Mouse (Mus musculus) embryonic facial prominence, embryonic 12.5 days (tissue): ENCODE measurements around the gene Pou2f1. TPM values are rescaled to one million over a fixed set of nuclear protein-coding genes. Genes with fewer than 3 reads are reported as not detected.

Source experiments
- ATAC-seq: fragments of 200-750 bp; cut with Nextera tagmentation; 2 replicates; pipeline ENCODE4 v1.8.0; 2017; ENCODE audit not compliant: insufficient number of reproducible peaks, insufficient read depth, low FRiP score, low TSS enrichment
- H3K27ac ChIP-seq: fragments of 300-500 bp; sonication (generic); 2 replicates; pipeline ENCODE4 v1.5.1; 2016; ENCODE audit warnings: mild to moderate bottlenecking
- H3K27me3 ChIP-seq: fragments of 300-500 bp; sonication (generic); 2 replicates; pipeline ENCODE4 v1.6.1; 2016; ENCODE audit warnings: mild to moderate bottlenecking, moderate library complexity
- H3K36me3 ChIP-seq: fragments of 300-500 bp; sonication (generic); 2 replicates; pipeline ENCODE4 v1.6.1; 2016; ENCODE audit warnings: mild to moderate bottlenecking
- H3K4me1 ChIP-seq: fragments of 300-500 bp; sonication (generic); 2 replicates; pipeline ENCODE4 v1.6.1; 2016
- H3K4me2 ChIP-seq: fragments of 300-500 bp; sonication (generic); replicated peaks from 2 replicates; pipeline ENCODE4 v1.6.1; 2016; ENCODE audit warnings: mild to moderate bottlenecking, moderate library complexity
- H3K4me3 ChIP-seq: fragments of 300-500 bp; sonication (generic); 2 replicates; pipeline ENCODE4 v1.5.1; 2016; ENCODE audit warnings: mild to moderate bottlenecking
- H3K9ac ChIP-seq: fragments of 300-500 bp; sonication (generic); 2 replicates; pipeline ENCODE4 v1.6.1; 2016; ENCODE audit warnings: mild to moderate bottlenecking, moderate library complexity
- H3K9me3 ChIP-seq: fragments of 300-500 bp; sonication (generic); 2 replicates; pipeline ENCODE4 v1.6.1; 2016; ENCODE audit warnings: mild to moderate bottlenecking, moderate library complexity
- WGBS: fragments of 180-500 bp; shearing (Covaris S2); methylation state at CpG from one replicate; pipeline ENCODE4 v1.1.7; 2016; 5-methylcytosine and 5-hydroxymethylcytosine counted together
- polyA plus RNA-seq: library from polyadenylated mRNA; unstranded; fragments of >200 nt; fragmentation: Nextera tagmentation; extraction: Ambion mirVana; gene quantifications from 2 replicates; pipeline ENCODE4 v1.2.1, GENCODE M21; 2016

Pou2f1 gene
- polyA plus RNA-seq, 1 experiment from 2014 or later: 17.0 TPM

DNA sequence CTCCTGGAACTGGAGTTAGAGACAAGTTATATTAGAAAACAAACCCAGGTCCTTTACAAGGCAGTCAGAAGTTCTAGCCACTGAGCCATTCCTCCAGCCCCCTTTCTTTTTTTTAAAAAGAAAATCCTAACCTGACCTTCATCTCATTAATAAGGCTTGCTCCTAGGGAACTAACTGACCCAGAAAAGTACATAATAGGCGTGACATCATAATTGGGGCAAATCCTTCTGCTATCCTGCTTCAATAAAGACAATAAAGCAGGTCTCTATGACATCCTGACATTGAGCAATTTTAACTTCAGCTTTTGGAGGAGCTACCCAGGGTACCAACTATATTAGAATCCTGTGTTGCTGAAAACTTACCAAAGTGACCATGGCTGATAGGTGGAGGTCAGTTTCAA is 98.9 kb downstream of the Pou2f1 start:
- no peak overlapping the region for H3K9ac ChIP-seq
- WGBS: 68% methylated on average over 1 of the region's 1 CpGs
- peaks cover 16% of the 10 kb centered on the region for H3K36me3 ChIP-seq
- no peak overlapping the region for H3K27ac ChIP-seq
- H3K4me1 ChIP-seq: no peaks in the 10 kb centered on the region
- no peak for ATAC-seq
- no peaks in the 10 kb centered on the region for H3K27me3 ChIP-seq
- H3K4me2 ChIP-seq: no peak overlapping the region
- H3K9me3 ChIP-seq: no peaks in the 10 kb centered on the region
- H3K4me3 ChIP-seq: no peak overlapping the region

DNA sequence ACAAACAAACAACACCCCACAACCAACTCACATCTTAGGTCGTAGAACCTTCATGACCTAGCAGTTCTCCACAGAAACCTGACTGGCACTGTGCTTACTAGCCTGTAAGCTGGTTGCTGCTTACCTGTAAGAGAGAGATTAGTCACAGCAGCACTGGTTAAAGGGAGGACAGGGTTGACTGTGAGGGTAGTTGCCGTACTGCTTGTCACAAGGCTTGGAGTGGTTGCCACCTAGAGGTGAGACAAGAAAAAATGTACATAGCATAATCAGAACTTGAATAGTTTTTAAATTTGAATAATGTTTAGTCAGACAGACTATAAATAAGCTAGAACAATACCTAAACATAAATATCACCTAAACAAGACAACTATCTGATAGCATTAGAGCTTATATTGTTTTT is 110.8 kb downstream of the Pou2f1 start:
- no peak overlapping the region for H3K4me2 ChIP-seq
- peaks cover 48% of the 10 kb centered on the region for H3K36me3 ChIP-seq
- H3K9me3 ChIP-seq: no peaks in the 10 kb centered on the region
- no peak for ATAC-seq
- 80% methylated on average over 2 of the region's 2 CpGs for WGBS
- H3K9ac ChIP-seq: no peak overlapping the region
- no peak overlapping the region for H3K4me3 ChIP-seq
- no peaks in the 10 kb centered on the region for H3K27me3 ChIP-seq
- no peak overlapping the region for H3K27ac ChIP-seq
- no peaks in the 10 kb centered on the region for H3K4me1 ChIP-seq

DNA sequence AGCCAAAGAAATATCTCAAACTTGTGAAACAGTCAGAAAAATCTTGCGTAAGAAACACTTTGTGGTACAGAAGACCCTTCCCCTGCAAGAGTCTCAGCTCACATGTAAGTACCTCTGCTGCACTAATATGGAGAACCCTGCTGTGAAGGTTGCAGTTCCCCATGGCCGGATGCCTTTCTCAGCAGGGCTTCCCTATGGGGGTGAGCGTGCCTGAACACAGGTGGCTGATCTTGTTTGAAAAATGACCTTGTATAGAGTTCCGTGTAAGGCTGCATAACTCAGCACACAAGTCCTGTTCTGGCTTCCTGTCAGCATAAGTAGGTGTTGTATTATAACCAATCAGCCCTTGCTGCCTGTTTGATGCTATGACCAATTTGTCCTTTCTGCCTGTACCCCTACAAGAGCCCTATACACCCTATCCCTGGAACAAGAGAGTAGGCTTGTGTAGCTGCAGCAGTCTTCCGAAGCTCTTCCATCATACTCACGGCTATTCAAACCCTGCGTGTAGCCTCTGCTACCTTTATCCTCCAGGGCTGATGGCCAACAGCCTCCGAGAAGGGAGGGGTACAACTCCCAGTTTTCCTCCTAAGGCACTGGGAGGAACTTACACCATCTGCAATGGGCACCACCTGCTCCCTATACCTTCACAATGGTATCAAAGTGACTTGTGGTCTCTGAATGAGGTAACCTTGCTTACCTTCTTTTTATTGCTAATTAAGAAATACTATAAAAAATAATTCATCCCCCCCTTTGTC is 120.2 kb downstream of the Pou2f1 start:
- Histone ChIP-seq H3K27me3 (no peaks in the 10 kb centered on the region), H3K4me3 (no peak overlapping the region), H3K4me1 (no peaks in the 10 kb centered on the region), H3K4me2 (no peak overlapping the region), H3K36me3 (peaks cover 16% of the 10 kb centered on the region), H3K9ac (no peak overlapping the region), H3K27ac (no peak overlapping the region), H3K9me3 (no peaks in the 10 kb centered on the region)
- 76% methylated on average over 8 of the region's 8 CpGs for WGBS
- ATAC-seq: no peak

DNA sequence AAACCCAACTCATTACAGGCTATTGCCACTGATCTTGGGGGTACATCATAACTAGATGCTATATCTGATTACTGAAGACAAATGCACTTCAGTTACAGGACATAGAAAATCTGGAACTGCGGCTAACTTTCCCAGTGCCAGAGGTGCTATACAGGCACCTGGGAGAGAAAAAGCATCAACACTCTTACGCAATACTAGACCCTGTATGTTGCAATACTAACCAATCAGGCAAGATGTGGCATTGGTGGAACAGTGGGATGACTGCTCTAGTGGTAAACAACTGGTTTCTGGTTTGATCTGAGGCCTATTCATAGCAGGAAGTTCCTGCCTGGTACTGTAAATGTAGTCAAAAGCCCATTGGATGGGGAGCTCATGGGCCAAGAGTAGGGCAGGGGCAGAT is 123.7 kb downstream of the Pou2f1 start:
- Histone ChIP-seq H3K36me3 (peaks cover 23% of the 10 kb centered on the region), H3K27me3 (no peaks in the 10 kb centered on the region), H3K4me2 (no peak overlapping the region), H3K9ac (no peak overlapping the region), H3K4me3 (no peak overlapping the region), H3K4me1 (no peaks in the 10 kb centered on the region), H3K9me3 (no peaks in the 10 kb centered on the region), H3K27ac (no peak overlapping the region)
- no peak for ATAC-seq
- WGBS: 96% methylated on average over 2 of the region's 2 CpGs

DNA sequence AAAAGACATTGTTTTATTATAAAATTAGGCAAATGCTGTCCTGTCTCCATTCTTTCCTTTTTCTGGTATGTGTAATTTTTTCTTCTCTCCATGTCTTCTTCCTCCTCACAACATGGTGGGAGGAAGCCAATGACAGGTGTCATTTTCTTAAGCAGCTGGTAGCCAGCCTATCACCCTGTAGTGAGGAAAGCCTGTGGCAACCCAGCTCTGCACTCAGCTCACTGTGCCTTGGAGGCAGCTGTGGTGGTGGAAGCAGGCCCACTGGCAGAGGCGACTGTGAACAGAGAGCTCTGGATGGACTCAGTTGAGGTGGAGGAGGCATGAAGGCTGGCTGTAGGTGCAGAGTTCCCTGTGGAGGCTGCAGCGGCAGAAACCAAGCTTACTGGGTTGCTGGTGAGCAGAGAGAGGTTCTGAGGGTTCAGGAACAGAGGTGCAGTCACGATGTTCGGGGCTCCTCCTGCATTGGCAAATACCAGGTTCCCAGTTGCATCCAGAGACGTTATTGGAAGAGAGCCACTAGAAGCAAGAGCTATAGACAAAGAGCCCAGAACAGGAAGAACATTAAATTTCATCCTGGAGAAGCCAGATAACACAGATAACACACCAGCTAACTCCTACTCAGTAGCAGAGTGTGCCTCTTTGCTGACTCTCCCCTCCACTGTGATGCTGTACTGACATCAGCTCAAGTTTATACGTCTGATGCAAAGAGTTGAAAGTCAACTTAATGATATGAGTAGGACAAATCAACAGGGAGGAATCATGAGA is 126.8 kb downstream of the Pou2f1 start:
- Histone ChIP-seq H3K36me3 (peaks cover 23% of the 10 kb centered on the region), H3K9ac (no peak overlapping the region), H3K4me1 (no peaks in the 10 kb centered on the region), H3K9me3 (no peaks in the 10 kb centered on the region), H3K4me3 (no peak overlapping the region), H3K27me3 (no peaks in the 10 kb centered on the region), H3K4me2 (no peak overlapping the region), H3K27ac (no peak overlapping the region)
- WGBS: 91% methylated on average over 6 of the region's 6 CpGs
- no peak for ATAC-seq

DNA sequence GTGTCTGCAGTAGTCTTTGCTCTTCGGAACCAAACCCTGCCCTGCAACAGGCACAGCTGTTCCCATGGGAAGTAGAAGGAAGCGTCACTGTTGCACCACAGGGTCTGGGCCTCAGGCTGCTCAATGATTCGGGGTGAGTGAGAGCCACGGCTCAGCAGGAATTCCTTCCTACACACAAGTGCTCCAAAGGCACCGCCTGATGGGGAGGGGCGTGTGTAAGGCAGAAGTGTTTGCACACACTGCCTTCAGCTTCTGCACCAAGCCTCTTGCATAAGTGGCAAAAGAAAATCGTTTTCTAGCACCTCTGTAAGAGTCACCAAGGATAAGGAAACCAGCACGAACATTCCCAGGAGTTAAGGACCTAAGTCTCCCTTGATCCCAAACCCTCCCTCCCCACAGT is 127.8 kb downstream of the Pou2f1 start:
- Histone ChIP-seq H3K4me3 (no peak overlapping the region), H3K9ac (no peak overlapping the region), H3K36me3 (peaks cover 18% of the 10 kb centered on the region), H3K27ac (no peak overlapping the region), H3K4me1 (no peaks in the 10 kb centered on the region), H3K4me2 (no peak overlapping the region), H3K27me3 (no peaks in the 10 kb centered on the region), H3K9me3 (no peaks in the 10 kb centered on the region)
- no peak for ATAC-seq
- WGBS: 46% methylated on average over 8 of the region's 8 CpGs

DNA sequence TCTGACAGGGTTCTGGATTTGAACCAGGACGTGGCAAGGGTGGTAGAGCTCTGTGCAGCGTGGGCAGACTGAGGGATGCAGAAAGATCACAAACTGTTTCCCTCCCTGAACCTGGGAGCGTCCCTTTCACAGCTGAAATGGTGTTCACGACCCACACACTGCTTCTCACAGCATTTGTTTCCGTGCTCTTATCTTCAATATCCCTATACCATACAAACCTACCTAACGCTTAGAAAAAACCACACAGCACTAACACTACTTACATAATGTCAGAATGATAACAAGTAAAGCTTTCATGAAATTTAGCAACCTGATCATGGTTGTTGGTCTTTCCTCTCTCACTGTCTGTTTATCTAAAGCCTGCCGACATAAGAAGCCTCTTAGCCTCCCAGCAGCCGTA is 133.8 kb downstream of the Pou2f1 start:
- ATAC-seq: no peak
- H3K27ac ChIP-seq: no peak overlapping the region
- H3K36me3 ChIP-seq: peaks cover 4% of the 10 kb centered on the region; the same call in 1 of the 2 replicates
- H3K9ac ChIP-seq: no peak overlapping the region
- H3K4me2 ChIP-seq: no peak overlapping the region
- no peak overlapping the region for H3K4me3 ChIP-seq
- no peaks in the 10 kb centered on the region for H3K9me3 ChIP-seq
- 82% methylated on average over 8 of the region's 8 CpGs for WGBS
- peaks cover 14% of the 10 kb centered on the region for H3K4me1 ChIP-seq
- H3K27me3 ChIP-seq: no peaks in the 10 kb centered on the region

DNA sequence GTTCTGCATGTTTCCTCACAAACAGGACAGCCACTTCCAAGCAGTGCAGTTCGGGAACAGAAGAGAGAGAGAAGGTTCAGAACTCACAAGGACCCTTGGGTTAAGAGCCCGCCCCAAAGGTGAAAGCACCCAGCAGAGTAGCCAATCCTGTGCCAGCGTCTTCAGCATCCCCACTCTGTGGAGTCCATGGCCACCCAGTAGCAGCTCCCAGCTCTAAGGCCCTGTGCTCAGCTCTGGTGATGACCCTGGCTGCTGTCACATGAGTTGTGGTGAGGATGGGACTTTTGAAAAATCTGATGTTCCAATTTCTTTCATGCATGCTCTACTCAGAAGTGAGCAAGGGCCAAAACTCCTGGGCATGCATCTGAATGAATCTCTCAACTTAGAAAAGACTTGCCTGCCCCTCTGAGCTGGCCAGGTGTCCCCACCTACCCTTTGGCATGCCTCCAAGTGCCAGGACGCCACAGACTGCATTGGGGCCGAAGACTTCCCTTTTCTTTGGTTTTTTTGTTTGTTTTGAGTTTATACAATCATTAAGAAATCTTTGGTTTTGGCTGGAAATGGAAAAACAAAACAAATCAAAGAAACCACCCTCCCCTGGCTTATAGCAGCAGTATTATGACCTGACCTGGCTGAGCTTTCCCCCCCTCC is 135.7 kb downstream of the Pou2f1 start:
- no peaks in the 10 kb centered on the region for H3K27me3 ChIP-seq
- H3K9ac ChIP-seq: no peak overlapping the region
- H3K36me3 ChIP-seq: peaks cover 4% of the 10 kb centered on the region; the same call in 1 of the 2 replicates
- no peak overlapping the region for H3K27ac ChIP-seq
- no peak overlapping the region for H3K4me2 ChIP-seq
- H3K4me3 ChIP-seq: no peak overlapping the region
- H3K9me3 ChIP-seq: no peaks in the 10 kb centered on the region
- ATAC-seq: no peak
- H3K4me1 ChIP-seq: peaks cover 14% of the 10 kb centered on the region
- WGBS: 80% methylated on average over 5 of the region's 5 CpGs

DNA sequence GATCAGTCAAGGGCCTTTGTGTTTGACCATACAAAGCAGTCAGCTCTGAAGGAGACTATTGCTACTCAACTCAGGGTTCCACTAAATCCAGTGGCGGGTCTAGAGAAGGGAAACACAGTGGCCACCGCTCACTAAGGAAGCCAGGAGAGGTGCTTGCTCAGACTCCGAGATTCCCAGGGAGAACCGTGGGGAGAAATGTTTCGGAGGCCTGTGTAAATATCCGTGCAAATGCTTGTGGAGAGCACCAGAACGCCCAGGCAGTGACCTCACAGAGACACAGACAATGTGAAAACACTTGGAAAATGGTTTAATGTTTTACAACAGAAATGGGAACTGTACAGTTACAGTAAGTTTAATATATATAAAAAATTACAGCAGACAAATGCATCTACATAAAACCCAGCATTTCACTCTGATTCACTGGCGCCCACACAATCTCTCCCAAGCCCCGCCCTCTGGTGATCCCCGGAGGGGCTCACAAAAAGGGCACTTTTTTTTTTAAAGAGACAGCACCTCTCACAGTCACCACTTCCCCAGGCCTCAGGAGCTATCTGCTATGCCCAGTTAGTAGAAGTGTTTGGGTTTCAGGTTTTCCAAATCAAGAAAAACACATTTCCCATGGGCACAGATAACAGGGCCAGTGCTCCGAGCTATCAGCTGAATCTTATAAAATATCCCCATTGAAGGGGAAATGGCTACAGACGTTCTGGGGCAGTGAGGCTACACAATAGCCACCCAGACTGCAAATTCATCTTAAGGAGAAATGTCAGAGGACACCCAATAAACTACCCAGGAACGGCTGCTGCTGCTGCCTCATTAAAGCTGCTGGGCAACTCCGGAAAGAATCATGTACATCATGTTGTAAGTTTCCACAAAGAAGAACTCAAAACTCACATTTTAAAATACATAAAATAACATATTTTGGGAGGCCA is 137.3 kb downstream of the Pou2f1 start:
- Histone ChIP-seq H3K27ac (peak overlapping the region; percentile 4; the same call in 1 of the 2 replicates), H3K9ac (no peak overlapping the region), H3K4me3 (no peak overlapping the region), H3K36me3 (peaks cover 4% of the 10 kb centered on the region; the same call in 1 of the 2 replicates), H3K27me3 (no peaks in the 10 kb centered on the region), H3K4me2 (no peak overlapping the region), H3K9me3 (no peaks in the 10 kb centered on the region), H3K4me1 (peaks cover 14% of the 10 kb centered on the region)
- ATAC-seq: no peak
- WGBS: 44% methylated on average over 14 of the region's 14 CpGs

DNA sequence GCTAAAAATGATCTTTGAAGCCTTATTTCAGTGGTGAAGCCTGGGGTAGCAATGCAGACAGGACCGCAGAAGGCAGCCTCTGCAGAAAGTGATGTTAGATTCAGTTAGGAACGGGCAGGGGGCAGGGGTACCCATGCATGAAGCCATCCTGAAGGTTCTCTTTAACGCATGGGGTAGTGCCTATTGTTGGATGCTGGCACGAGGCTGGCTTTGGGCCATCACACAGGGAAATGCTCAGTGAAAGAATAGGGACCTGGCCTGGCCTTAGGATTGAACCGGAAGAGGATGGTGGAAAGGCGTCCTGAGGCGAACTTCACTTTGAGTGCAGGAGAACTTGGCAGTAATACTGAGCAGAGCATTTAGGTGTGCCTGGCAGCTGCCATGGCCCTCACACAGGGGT is 140.4 kb downstream of the Pou2f1 start:
- Histone ChIP-seq H3K4me1 (peaks cover 14% of the 10 kb centered on the region), H3K36me3 (no peaks in the 10 kb centered on the region), H3K27me3 (no peaks in the 10 kb centered on the region), H3K9ac (no peak overlapping the region), H3K4me2 (no peak overlapping the region), H3K4me3 (no peak overlapping the region), H3K9me3 (no peaks in the 10 kb centered on the region), H3K27ac (no peak overlapping the region)
- WGBS: 79% methylated on average over 7 of the region's 7 CpGs
- ATAC-seq: no peak

DNA sequence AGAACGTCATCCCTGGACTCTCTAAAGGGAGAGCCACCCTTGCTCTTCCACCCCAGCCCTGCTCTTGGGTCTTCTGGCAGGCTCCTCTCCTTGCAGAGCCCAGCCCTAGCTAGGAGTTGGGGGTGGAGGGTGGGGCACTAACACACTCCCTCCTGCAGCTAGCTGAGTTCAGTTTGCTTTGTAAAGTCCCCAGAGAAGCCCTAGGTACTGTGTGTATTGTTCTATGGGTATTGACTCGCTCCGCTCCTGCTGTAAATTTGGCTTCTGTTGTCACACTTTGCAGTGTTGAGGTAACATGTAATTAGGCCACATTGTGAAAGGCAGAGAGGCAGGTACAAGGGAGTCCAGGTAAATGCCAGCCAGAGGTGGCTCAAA is 141.3 kb downstream of the Pou2f1 start:
- no peak overlapping the region for H3K4me3 ChIP-seq
- no peaks in the 10 kb centered on the region for H3K27me3 ChIP-seq
- WGBS: 75% methylated on average over 3 of the region's 3 CpGs
- peaks cover 14% of the 10 kb centered on the region for H3K4me1 ChIP-seq
- no peak overlapping the region for H3K9ac ChIP-seq
- H3K4me2 ChIP-seq: no peak overlapping the region
- H3K9me3 ChIP-seq: no peaks in the 10 kb centered on the region
- ATAC-seq: no peak
- H3K27ac ChIP-seq: no peak overlapping the region
- no peaks in the 10 kb centered on the region for H3K36me3 ChIP-seq
